Mouse (Mus musculus): Measurements from ENCODE around the gene Gm43951.

DNA sequence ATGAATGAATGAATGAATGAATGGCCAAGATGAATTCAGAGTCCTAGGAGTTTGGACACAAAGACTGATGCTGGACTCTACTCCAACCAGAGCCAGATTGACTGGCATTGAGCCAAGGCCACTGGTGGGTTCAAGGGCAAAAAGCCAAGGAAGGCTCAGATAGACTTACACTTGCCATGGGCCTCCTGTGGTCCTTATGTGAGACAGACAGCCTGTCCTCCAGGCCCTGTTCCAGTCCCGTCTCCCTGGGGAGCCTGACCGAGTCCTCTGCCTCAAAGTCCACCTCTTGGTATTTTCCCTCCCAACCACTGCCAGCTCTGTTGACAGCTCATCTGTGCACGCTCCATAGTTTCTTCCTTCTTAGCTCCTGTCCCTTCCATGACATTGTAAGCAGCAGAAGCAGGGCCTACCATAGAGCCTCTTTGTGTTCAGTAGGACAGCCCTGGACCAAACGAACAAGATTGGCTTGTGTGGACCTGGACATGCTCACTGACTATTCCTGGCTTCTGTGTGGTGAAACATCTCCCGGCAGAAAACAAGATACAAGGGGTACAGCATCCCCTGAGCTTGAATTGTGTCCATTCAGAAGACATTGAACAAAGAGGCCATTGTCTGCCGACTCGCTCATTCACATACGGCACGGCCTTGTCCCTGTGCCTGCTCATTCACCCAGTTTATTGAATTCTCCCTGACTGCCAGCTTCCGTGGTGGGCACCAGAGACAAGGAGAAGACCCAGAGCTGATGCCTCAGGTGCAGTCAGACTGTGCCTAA is 19.6 kb upstream of the Gm43951 start:
- TF ChIP-seq POLR2A (IDR thresholded peaks at IDR 0.05; ENCODE audit: control insufficient read depth, low read depth, low read length) (no peak), CTCF (IDR thresholded peaks at IDR 0.05; ENCODE audit: control insufficient read depth, insufficient read depth, insufficient replicate concordance, low read depth, low read length) (no peak)
